Mouse (Mus musculus) embryonic fibroblast, embryonic 13.5 days (primary cell): ENCODE results near the gene Tasp1. TPM values are rescaled to one million over a fixed set of nuclear protein-coding genes. Genes with fewer than 3 reads are reported as not detected.
"Not testable (repeated sequence)": the region's sequence is repeated elsewhere in the genome, so short reads cannot be mapped to it uniquely, and the experiment has no call there.

Experiments
- H3K27ac ChIP-seq: 2 replicates; pipeline ENCODE4 v1.5.1; 2012; ENCODE audit warnings: low read length, control low read depth, inconsistent platforms; ENCODE audit not compliant: insufficient read depth
- H3K4me1 ChIP-seq: 2 replicates; pipeline ENCODE4 v1.6.1; 2011; ENCODE audit warnings: low read length; ENCODE audit not compliant: control insufficient read depth, insufficient read depth
- H3K4me3 ChIP-seq: 2 replicates; pipeline ENCODE4 v1.5.1; 2011; ENCODE audit warnings: mild to moderate bottlenecking, control low read depth, low read length; ENCODE audit not compliant: insufficient read depth
- CTCF ChIP-seq: IDR thresholded peaks from 2 replicates; pipeline ENCODE4 v1.5.1; 2011; ENCODE audit warnings: mild to moderate bottlenecking, control low read depth, low read length, moderate library complexity, borderline replicate concordance; ENCODE audit not compliant: insufficient read depth
- POLR2A ChIP-seq: IDR thresholded peaks from 2 replicates; pipeline ENCODE4 v1.6.1; 2011; ENCODE audit warnings: low read depth, mild to moderate bottlenecking, control low read depth, low read length, moderate library complexity
- polyA plus RNA-seq: library from polyadenylated mRNA; stranded (reverse); fragments of >200 nt; gene quantifications from 2 replicates; pipeline ENCODE4 v1.2.4, GENCODE M21; 2011; ENCODE audit warnings: low read depth; ENCODE audit not compliant: missing spikeins, insufficient read length

Tasp1 gene
- polyA plus RNA-seq, 1 experiment: 14.5 TPM

GRCm38 (mm10) chr2:140058125-140058524 lies 8.5 kb downstream of the Tasp1 start:
- H3K4me3 ChIP-seq: no peak overlapping the region
- TF ChIP-seq CTCF (no peak), POLR2A (no peak)
- no peaks in the 10 kb centered on the region for H3K4me1 ChIP-seq
- H3K27ac ChIP-seq: no peak overlapping the region

- Histone ChIP-seq H3K4me1 (no peaks in the 10 kb centered on the region), H3K27ac (no peak overlapping the region), H3K4me3 (no peak overlapping the region)
- no peak for TF ChIP-seq POLR2A
- no peak for TF ChIP-seq CTCF
Observed at GRCm38 (mm10) chr2:140051607-140052126, 14.9 kb downstream of the Tasp1 start.

- TF ChIP-seq CTCF: no peak
- TF ChIP-seq POLR2A: no peak
Observed at GRCm38 (mm10) chr2:140042522-140043131, 24.0 kb downstream of the Tasp1 start.

DNA sequence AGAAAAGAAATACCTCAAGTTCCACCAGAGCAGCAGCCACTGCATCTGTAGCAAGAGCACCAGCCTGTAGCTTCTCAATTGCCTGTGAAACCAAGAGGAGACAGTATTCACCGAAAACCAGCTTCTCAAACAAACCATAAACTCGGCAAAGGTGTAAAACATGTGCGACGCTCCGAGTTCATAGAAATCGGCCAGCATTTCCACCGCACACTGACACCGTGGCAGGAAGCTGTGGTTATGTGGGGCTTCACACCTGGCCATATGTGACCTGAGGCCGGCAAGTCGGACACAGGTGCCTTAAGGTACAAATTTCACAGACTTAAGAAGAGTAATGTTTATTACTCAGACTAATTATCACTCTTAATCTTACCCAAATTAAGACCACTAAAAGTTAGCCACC lies 24.5 kb downstream of the Tasp1 start:
- H3K27ac ChIP-seq: no peak overlapping the region
- H3K4me3 ChIP-seq: no peak overlapping the region
- no peaks in the 10 kb centered on the region for H3K4me1 ChIP-seq
- TF ChIP-seq CTCF: no peak
- TF ChIP-seq POLR2A: no peak

More at GRCm38 (mm10) chr2:140042522-140043131, 24.0 kb downstream of the Tasp1 start:
- H3K27ac ChIP-seq: no peak overlapping the region
- H3K4me3 ChIP-seq: no peak overlapping the region
- no peaks in the 10 kb centered on the region for H3K4me1 ChIP-seq

- Histone ChIP-seq H3K4me1 (no peaks in the 10 kb centered on the region), H3K27ac (no peak overlapping the region), H3K4me3 (no peak overlapping the region)
- no peak for TF ChIP-seq POLR2A
- TF ChIP-seq CTCF: no peak
Observed at GRCm38 (mm10) chr2:140037459-140037858, 29.1 kb downstream of the Tasp1 start.

- no peak for TF ChIP-seq CTCF
- TF ChIP-seq POLR2A: no peak
- Histone ChIP-seq H3K27ac (no peak overlapping the region), H3K4me3 (no peak overlapping the region), H3K4me1 (no peaks in the 10 kb centered on the region)
Observed at GRCm38 (mm10) chr2:140036854-140037253, 29.8 kb downstream of the Tasp1 start.

GRCm38 (mm10) chr2:140024937-140025336 lies 41.7 kb downstream of the Tasp1 start:
- TF ChIP-seq CTCF (no peak), POLR2A (no peak)
- H3K4me3 ChIP-seq: no peak overlapping the region
- H3K27ac ChIP-seq: no peak overlapping the region
- no peaks in the 10 kb centered on the region for H3K4me1 ChIP-seq

DNA sequence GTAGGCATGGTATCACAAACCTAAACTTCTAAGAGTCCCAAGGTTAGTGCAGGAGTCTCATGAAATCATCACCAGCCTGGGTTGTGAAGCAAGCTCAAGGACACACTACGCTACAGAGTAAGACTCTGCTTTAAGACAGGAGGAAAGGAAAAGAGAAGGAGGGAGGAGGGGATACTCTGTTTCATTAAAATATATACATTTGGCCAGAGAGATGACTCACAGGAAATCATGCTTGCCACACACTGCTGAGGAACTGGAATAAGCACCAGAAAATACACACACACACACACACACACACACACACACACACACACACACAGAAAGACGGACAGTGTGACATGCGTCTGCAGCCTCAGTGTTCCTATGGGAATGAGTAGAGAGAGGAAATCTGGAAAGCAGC lies 59.2 kb downstream of the Tasp1 start:
- H3K4me1 ChIP-seq: peaks cover 5% of the 10 kb centered on the region
- no peak for TF ChIP-seq POLR2A
- TF ChIP-seq CTCF: no peak
- H3K27ac ChIP-seq: no peak overlapping the region
- H3K4me3 ChIP-seq: no peak overlapping the region

- Histone ChIP-seq H3K4me1 (no peaks in the 10 kb centered on the region), H3K27ac (no peak overlapping the region), H3K4me3 (no peak overlapping the region)
- TF ChIP-seq POLR2A (no peak), CTCF (no peak)
Observed at GRCm38 (mm10) chr2:139998170-139998569, 68.4 kb downstream of the Tasp1 start.

- H3K27ac ChIP-seq, H3K4me1 ChIP-seq, H3K4me3 ChIP-seq: not testable (repeated sequence)
Observed at GRCm38 (mm10) chr2:139989907-139990306, 76.7 kb downstream of the Tasp1 start.

GRCm38 (mm10) chr2:139967451-139967850 lies 99.2 kb downstream of the Tasp1 start:
- TF ChIP-seq POLR2A (no peak), CTCF (no peak)
- H3K27ac ChIP-seq: no peak overlapping the region
- no peaks in the 10 kb centered on the region for H3K4me1 ChIP-seq
- no peak overlapping the region for H3K4me3 ChIP-seq
